Mouse (Mus musculus): Measurements from ENCODE around the gene Gm5152. TPM values are rescaled to one million over a fixed set of nuclear protein-coding genes. Genes with fewer than 3 reads are reported as not detected.
"Not testable (repeated sequence)": the region's sequence is repeated elsewhere in the genome, so short reads cannot be mapped to it uniquely, and the experiment has no call there.

The Gm5152 gene
- not detected in 2 replicates for polyA plus RNA-seq (2012; ENCODE audit: insufficient read depth, insufficient read length, missing spikeins)

GRCm38 (mm10) chr5:10246426-10246825 lies at the start of gene Gm5152:
TSS of gene Gm5152 (minus strand) at chr5:10246526.
- not testable (repeated sequence) for H3K27ac ChIP-seq (ENCODE audit: insufficient read depth, low read depth, low read length); H3K4me1 ChIP-seq (ENCODE audit: control insufficient read depth, insufficient read depth, low read length); H3K4me3 ChIP-seq (ENCODE audit: insufficient read depth, low read length)

GRCm38 (mm10) chr5:10254768-10255167 lies 8.4 kb upstream of the Gm5152 start:
- H3K27ac ChIP-seq (ENCODE audit: insufficient read depth, low read depth, low read length); H3K4me3 ChIP-seq (ENCODE audit: insufficient read depth, low read length); H3K4me1 ChIP-seq (ENCODE audit: control insufficient read depth, insufficient read depth, low read length): not testable (repeated sequence)

DNA sequence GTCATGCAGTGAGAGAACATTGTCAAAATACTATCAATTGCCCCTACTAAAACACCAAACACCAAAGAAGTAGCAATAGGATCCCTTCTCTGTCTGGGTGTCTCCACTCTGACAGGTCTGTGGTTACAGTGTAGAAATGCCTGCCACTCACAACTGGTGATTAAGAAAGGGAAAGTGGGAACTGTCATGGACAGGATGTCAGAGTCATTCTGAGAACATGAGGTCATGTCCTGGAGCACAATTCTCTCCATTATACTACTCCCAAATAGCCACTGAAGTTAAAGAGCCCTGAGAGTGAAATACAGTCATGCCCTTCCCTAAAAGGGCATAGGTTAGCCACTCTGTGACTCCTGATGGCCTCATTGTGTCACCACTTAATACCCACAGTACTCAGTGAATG lies 556 bp downstream of the Gm5152 start:
- not testable (repeated sequence) for H3K27ac ChIP-seq (ENCODE audit: insufficient read depth, low read depth, low read length); H3K4me1 ChIP-seq (ENCODE audit: control insufficient read depth, insufficient read depth, low read length); H3K4me3 ChIP-seq (ENCODE audit: insufficient read depth, low read length)

DNA sequence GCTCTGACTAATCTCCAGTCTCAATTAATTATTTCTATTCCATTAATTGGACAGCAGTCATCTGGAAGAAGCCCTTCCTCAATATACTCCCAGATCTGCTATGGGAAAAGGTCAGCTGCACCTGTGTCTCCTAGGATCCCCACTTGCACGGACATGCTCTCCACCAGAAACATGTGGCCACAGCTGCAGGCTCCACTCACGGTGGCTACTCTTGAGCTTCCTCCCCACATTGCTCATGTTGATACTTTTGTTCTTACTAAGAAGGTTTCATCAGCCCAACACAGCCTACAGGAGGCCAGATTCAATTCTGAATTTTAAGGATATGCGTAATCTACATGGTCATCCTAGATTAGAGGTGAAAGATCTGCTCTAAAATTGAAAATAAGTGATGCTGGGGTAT lies 5.9 kb downstream of the Gm5152 start:
- not testable (repeated sequence) for H3K4me3 ChIP-seq (ENCODE audit: insufficient read depth, low read length); H3K27ac ChIP-seq (ENCODE audit: insufficient read depth, low read depth, low read length); H3K4me1 ChIP-seq (ENCODE audit: control insufficient read depth, insufficient read depth, low read length)

GRCm38 (mm10) chr5:10220317-10220716 lies 26.0 kb downstream of the Gm5152 start:
- H3K4me3 ChIP-seq (ENCODE audit: insufficient read depth, low read length): no peak overlapping the region
- no peaks in the 10 kb centered on the region for H3K4me1 ChIP-seq (ENCODE audit: control insufficient read depth, insufficient read depth, low read length)
- H3K27ac ChIP-seq (ENCODE audit: insufficient read depth, low read depth, low read length): no peak overlapping the region
- TF ChIP-seq CTCF (IDR thresholded peaks at IDR 0.05; ENCODE audit: low read depth, low read length) (no peak), POLR2A (IDR thresholded peaks at IDR 0.05; ENCODE audit: borderline replicate concordance, low read depth, low read length) (no peak)

DNA sequence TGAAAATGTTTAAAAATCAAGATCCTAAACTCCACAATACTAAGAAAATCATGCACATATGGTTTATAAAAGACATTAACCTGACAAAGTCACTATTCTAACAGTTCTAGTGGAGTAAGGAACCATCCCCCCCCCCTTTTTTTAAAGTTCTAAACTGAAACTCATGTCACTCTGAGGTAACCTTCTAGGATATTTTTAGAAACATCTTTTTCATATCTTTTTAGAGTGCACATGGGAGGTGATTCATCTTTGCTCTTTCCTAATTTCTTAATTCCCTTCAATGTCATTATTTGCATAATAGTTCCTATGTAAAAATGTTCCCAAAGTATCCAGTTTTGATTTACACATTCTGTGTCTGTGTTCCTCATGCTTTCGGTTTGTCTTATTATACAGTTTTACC lies 43.3 kb downstream of the Gm5152 start:
- Histone ChIP-seq H3K27ac (ENCODE audit: insufficient read depth, low read depth, low read length) (no peak overlapping the region), H3K4me3 (ENCODE audit: insufficient read depth, low read length) (no peak overlapping the region), H3K4me1 (ENCODE audit: control insufficient read depth, insufficient read depth, low read length) (no peaks in the 10 kb centered on the region)
- TF ChIP-seq POLR2A (IDR thresholded peaks at IDR 0.05; ENCODE audit: borderline replicate concordance, low read depth, low read length): no peak
- no peak for TF ChIP-seq CTCF (IDR thresholded peaks at IDR 0.05; ENCODE audit: low read depth, low read length)

DNA sequence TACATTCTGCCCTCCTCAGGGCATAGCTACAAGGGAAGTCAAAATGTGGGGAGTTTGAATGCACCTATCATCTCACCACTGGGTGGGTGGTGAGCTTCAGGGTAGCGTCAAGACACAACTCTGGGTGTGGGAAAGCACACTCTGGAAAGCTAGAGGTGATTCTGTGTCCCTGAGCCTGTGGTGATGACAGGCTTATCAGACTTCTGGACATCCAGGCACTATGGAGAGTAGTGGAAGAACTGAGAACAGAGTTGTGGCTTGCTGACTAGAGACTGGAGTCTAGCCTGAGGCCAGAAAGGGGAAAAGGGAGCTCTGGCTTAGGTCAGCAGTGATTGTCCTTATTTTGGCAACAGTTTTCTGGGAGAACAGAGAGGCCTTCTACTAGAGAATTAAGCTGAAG lies 49.4 kb downstream of the Gm5152 start:
- Histone ChIP-seq H3K4me3 (ENCODE audit: insufficient read depth, low read length) (no peak overlapping the region), H3K27ac (ENCODE audit: insufficient read depth, low read depth, low read length) (no peak overlapping the region), H3K4me1 (ENCODE audit: control insufficient read depth, insufficient read depth, low read length) (no peaks in the 10 kb centered on the region)
- no peak for TF ChIP-seq CTCF (IDR thresholded peaks at IDR 0.05; ENCODE audit: low read depth, low read length)
- no peak for TF ChIP-seq POLR2A (IDR thresholded peaks at IDR 0.05; ENCODE audit: borderline replicate concordance, low read depth, low read length)
